Mouse (Mus musculus) megakaryocyte, embryonic 14.5 days (primary cell): Measurements from ENCODE around the gene Hist1h4m. TPM values are rescaled to one million over a fixed set of nuclear protein-coding genes. Genes with fewer than 3 reads are reported as not detected.
A peak's percentile ranks its signal among the peaks of the same experiment; 100 is the strongest.
"Not testable (repeated sequence)": the region's sequence is repeated elsewhere in the genome, so short reads cannot be mapped to it uniquely, and the experiment has no call there.

ENCODE experiments used
- H3K27me3 ChIP-seq: replicated peaks from 2 replicates; pipeline ENCODE3; 2012; ENCODE audit warnings: inconsistent platforms
- H3K36me3 ChIP-seq: replicated peaks from 2 replicates; pipeline ENCODE3; 2012; ENCODE audit warnings: low read length, inconsistent platforms, mixed read lengths
- H3K4me1 ChIP-seq: 2 replicates; pipeline ENCODE4 v1.6.1; 2012; ENCODE audit warnings: inconsistent platforms
- H3K4me3 ChIP-seq: replicated peaks from 2 replicates; pipeline ENCODE3; 2012; ENCODE audit warnings: moderate library complexity, mild to moderate bottlenecking, inconsistent platforms
- H3K9me3 ChIP-seq: 2 replicates; pipeline ENCODE4 v1.6.1; 2012; ENCODE audit warnings: inconsistent platforms
- FLI1 ChIP-seq: IDR thresholded peaks from 2 replicates; pipeline ENCODE4 v1.6.1; 2012; ENCODE audit warnings: low read length, inconsistent platforms, mixed read lengths
- GATA1 ChIP-seq: IDR thresholded peaks from 3 replicates; pipeline ENCODE4 v1.6.1; 2012; ENCODE audit warnings: mixed read lengths, low read length, inconsistent platforms, borderline replicate concordance
- polyA plus RNA-seq: library from polyadenylated mRNA; stranded (reverse); fragments of >175 nt; gene quantifications from 2 replicates; pipeline ENCODE4 v1.2.3, GENCODE M21; 2012; ENCODE audit warnings: low replicate concordance; ENCODE audit not compliant: insufficient read depth

Gene Hist1h4m
- 91.9 TPM in 1 of 2 replicates, not detected in the other for polyA plus RNA-seq

- H3K4me1 ChIP-seq, H3K9me3 ChIP-seq, H3K27me3 ChIP-seq, H3K36me3 ChIP-seq: not testable (repeated sequence)
- H3K4me3 ChIP-seq, result peak within 1 kb of the TSS; percentile 83
Measured at GRCm38 (mm10) chr13:21811539-21811938, at the start of gene Hist1h4m. Gene Hist1h4m, plus strand, starts transcription at chr13:21811746.

GRCm38 (mm10) chr13:21778814-21779766, 32.5 kb upstream of the Hist1h4m start:
- no peak for TF ChIP-seq FLI1
- TF ChIP-seq GATA1, result no peak
- Histone ChIP-seq H3K4me1 (peaks cover 56% of the 10 kb centered on the region), H3K4me3 (peak overlapping the region; percentile 92), H3K27me3 (no peaks in the 10 kb centered on the region), H3K36me3 (no peaks in the 10 kb centered on the region), H3K9me3 (no peaks in the 10 kb centered on the region)

GRCm38 (mm10) chr13:21779767-21780731, 31.5 kb upstream of the Hist1h4m start, which contains the start of gene Hist1h1b:
Gene Hist1h1b, minus strand, starts transcription at chr13:21780625.
- TF ChIP-seq FLI1 (no peak), GATA1 (no peak)
- H3K9me3 ChIP-seq, result no peaks in the 10 kb centered on the region
- peak within 1 kb of the TSS; percentile 92 for H3K4me3 ChIP-seq
- no peaks in the 10 kb centered on the region for H3K36me3 ChIP-seq
- peaks cover 61% of the 10 kb centered on the region for H3K4me1 ChIP-seq
- no peaks in the 10 kb centered on the region for H3K27me3 ChIP-seq

DNA sequence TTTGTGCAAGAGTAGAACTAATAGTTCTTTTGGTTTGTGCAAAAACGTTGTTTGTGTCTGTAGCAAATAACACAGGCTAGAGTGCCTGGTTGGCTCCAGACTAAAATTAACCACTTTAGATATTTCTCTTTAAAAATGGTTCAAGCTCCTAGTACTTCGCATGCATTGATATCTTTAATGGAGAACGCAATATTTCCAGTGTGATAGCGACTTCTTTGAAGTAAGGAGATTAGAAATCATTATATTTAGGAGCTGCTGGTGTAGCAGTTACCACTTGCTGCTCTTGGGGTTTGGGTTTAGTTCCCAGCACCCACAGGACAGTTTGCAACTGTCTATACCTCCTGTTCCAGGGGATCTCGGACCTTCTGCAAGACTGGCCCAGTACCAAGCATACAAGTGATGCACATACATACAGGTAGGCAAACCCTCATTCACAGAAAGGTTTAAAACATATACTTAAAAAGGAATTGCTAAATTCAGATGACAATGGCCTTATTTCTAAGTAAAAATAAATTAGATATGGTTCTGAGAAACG, 30.5 kb upstream of the Hist1h4m start:
- Histone ChIP-seq H3K9me3 (no peaks in the 10 kb centered on the region), H3K27me3 (no peaks in the 10 kb centered on the region), H3K4me1 (peaks cover 67% of the 10 kb centered on the region), H3K36me3 (no peaks in the 10 kb centered on the region), H3K4me3 (peak overlapping the region; percentile 92)
- no peak for TF ChIP-seq FLI1
- TF ChIP-seq GATA1, result no peak

GRCm38 (mm10) chr13:21781639-21782038, 29.9 kb upstream of the Hist1h4m start:
- H3K36me3 ChIP-seq, result no peaks in the 10 kb centered on the region
- H3K9me3 ChIP-seq, result no peaks in the 10 kb centered on the region
- H3K27me3 ChIP-seq, result no peaks in the 10 kb centered on the region
- H3K4me3 ChIP-seq, result no peak overlapping the region
- TF ChIP-seq GATA1 (no peak), FLI1 (no peak)
- peaks cover 72% of the 10 kb centered on the region for H3K4me1 ChIP-seq

DNA sequence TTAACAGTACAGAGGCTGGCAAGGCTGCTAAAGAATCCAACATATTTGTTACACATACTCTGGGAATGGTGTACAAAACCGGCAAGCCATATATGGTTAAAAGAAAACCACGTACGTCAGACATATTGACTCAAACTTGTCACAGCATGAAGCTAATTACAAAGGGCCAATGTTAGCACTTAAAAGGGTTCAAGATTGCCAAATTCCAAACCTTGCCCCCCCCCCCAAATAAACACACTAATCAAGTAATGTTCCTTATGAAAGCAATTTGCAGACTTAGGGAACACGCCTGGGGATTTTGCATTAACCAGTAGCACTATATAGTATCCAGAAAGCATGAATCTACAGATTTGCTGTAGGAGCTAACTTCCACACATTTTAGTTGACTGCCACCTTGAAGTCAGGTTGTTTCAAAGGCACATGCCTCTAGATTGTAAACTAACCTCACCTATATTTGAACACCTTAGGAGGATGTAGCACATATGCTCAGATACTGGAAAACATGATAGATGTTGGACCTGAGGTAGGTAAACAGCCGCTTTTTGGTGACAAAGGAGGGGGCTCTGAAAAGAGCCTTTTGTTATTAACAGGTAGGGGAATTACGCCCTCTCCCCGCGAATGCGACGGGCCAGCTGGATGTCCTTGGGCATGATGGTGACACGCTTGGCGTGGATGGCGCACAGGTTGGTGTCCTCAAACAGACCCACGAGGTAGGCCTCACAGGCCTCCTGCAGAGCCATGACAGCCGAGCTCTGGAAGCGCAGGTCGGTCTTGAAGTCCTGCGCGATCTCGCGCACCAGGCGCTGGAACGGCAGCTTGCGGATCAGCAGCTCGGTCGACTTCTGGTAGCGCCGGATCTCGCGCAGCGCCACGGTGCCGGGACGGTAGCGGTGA, 28.9 kb upstream of the Hist1h4m start:
- Histone ChIP-seq H3K4me3 (peak overlapping the region; percentile 87), H3K4me1 (peaks cover 68% of the 10 kb centered on the region)

GRCm38 (mm10) chr13:21783255-21783617, 28.3 kb upstream of the Hist1h4m start, which contains the start of gene Hist1h3i:
Gene Hist1h3i, minus strand, starts transcription at chr13:21783370.
- H3K27me3 ChIP-seq, result no peaks in the 10 kb centered on the region
- peak within 1 kb of the TSS; percentile 87 for H3K4me3 ChIP-seq
- H3K9me3 ChIP-seq, result no peaks in the 10 kb centered on the region
- no peaks in the 10 kb centered on the region for H3K36me3 ChIP-seq
- H3K4me1 ChIP-seq, result peaks cover 68% of the 10 kb centered on the region
- TF ChIP-seq FLI1 (no peak), GATA1 (no peak)

More for the DNA sequence above, 28.9 kb upstream of the Hist1h4m start:
- not testable (repeated sequence) for H3K27me3 ChIP-seq, H3K9me3 ChIP-seq, H3K36me3 ChIP-seq

- Histone ChIP-seq H3K9me3 (no peaks in the 10 kb centered on the region), H3K4me3 (peak overlapping the region; percentile 83), H3K27me3 (no peaks in the 10 kb centered on the region), H3K36me3 (no peaks in the 10 kb centered on the region), H3K4me1 (peaks cover 66% of the 10 kb centered on the region)
- TF ChIP-seq FLI1 (no peak), GATA1 (no peak)
Measured at GRCm38 (mm10) chr13:21783734-21784161, 27.8 kb upstream of the Hist1h4m start.

GRCm38 (mm10) chr13:21784311-21784710, 27.2 kb upstream of the Hist1h4m start:
- Histone ChIP-seq H3K36me3 (no peaks in the 10 kb centered on the region), H3K27me3 (no peaks in the 10 kb centered on the region), H3K9me3 (no peaks in the 10 kb centered on the region), H3K4me3 (peak overlapping the region; percentile 4), H3K4me1 (peaks cover 63% of the 10 kb centered on the region)
- TF ChIP-seq FLI1, result no peak
- TF ChIP-seq GATA1, result no peak
